Mouse (Mus musculus): ENCODE results near the gene Pomt1. TPM values are rescaled to one million over a fixed set of nuclear protein-coding genes. Genes with fewer than 3 reads are reported as not detected.
A peak's percentile ranks its signal among the peaks of the same experiment; 100 is the strongest.

Gene Pomt1
- polyA plus RNA-seq, 1 experiment from 2014 or later = 9.2 TPM

DNA sequence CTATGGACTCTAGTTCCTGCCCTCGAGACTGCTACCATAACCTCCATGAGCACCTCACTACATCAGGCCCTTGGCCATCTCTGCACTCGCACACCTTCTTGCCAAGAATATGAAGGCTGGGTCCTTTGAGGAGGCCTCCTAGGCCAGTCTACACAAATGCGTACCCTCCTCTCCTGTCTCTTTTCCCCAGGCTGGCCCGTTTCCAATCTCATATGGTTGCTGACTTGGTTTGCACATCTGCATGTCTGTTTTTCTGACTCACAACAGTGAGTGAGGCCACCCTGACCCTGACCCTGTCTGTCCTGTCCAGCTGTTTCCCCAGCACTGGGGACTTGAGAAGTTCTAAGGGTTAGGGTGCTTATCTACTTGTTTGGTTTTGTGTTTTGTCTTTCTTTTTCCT, 10.4 kb downstream of the Pomt1 start:
- TF ChIP-seq CTCF (IDR thresholded peaks at IDR 0.05; ENCODE audit: low read depth) = no peak
- WGBS = 82% methylated on average over 4 of the region's 4 CpGs
- peaks cover 78% of the 10 kb centered on the region for H3K36me3 ChIP-seq (ENCODE audit: control insufficient read depth, insufficient read depth)

DNA sequence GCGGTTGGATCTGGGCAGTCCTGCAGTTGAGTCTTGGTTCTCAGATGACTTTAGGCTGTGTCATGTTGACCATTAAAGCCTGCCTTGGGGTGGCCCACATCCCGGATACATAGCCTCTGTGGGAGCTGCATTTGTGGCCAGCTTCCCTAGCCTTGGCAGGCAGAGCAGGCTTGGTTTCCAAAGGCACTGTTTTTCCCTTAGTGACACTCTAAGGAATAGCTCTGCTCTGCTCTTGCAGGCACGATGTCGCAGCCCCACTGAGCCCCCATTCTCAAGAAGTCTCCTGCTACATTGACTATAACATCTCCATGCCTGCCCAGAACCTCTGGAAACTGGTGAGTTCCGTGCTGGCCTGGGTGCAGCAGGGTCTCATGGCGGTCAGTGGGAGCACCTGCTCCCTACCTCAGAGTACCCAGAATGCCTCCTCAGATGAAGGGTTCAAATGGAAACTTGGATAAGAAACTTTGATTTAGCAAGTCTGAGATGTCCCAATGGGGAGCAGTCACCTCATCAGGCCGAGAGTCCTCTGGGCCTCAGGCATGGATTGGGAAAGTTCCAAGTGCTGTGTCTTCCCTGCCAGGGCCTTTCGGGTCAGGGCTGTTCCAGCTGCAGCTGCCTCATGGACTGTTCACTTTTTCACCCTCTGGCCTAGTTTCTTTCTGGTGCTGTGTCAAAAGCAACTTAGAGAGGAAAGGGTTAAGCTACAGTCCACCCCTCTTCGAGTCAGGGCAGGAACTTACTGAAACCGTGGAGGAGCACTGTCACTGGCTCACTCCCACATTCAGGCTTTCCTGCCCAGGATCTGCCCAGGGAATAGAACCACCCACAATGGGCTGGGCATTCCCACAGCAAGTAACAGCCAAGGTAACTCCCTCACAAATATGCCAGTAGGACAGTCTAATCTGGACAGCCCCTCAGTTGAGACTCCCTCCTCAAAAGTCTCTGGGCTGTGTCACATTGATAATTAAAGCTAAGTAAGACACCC, 12.3 kb downstream of the Pomt1 start:
- Histone ChIP-seq H3K4me2 (replicated peaks; ENCODE audit: low read depth) (no peak overlapping the region), H3K27me3 (replicated peaks; ENCODE audit: control insufficient read depth, insufficient read depth, low read length) (no peaks in the 10 kb centered on the region), H3K9ac (ENCODE audit: low read depth, low read length) (no peak overlapping the region), H3K4me3 (ENCODE audit: low read depth, low read length) (no peak overlapping the region), H3K27ac (ENCODE audit: low read depth, low read length) (no peak overlapping the region), H3K4me1 (replicated peaks; ENCODE audit: control insufficient read depth, insufficient read depth, low read length) (no peaks in the 10 kb centered on the region), H3K36me3 (ENCODE audit: control insufficient read depth, insufficient read depth) (peaks cover 94% of the 10 kb centered on the region), H3K9me3 (ENCODE audit: control insufficient read depth) (no peaks in the 10 kb centered on the region)
- TF ChIP-seq CTCF (IDR thresholded peaks at IDR 0.05; ENCODE audit: low read depth) = no peak
- WGBS = 79% methylated on average over 10 of the region's 10 CpGs
- no peak for ATAC-seq

More for the DNA sequence above, 10.4 kb downstream of the Pomt1 start:
- no peak for ATAC-seq
- no peak overlapping the region for H3K27ac ChIP-seq (ENCODE audit: low read depth, low read length)
- no peaks in the 10 kb centered on the region for H3K4me1 ChIP-seq (replicated peaks; ENCODE audit: control insufficient read depth, insufficient read depth, low read length)
- H3K9me3 ChIP-seq (ENCODE audit: control insufficient read depth) = no peaks in the 10 kb centered on the region
- no peak overlapping the region for H3K4me2 ChIP-seq (replicated peaks; ENCODE audit: low read depth)
- no peaks in the 10 kb centered on the region for H3K27me3 ChIP-seq (replicated peaks; ENCODE audit: control insufficient read depth, insufficient read depth, low read length)
- no peak overlapping the region for H3K9ac ChIP-seq (ENCODE audit: low read depth, low read length)
- H3K4me3 ChIP-seq (ENCODE audit: low read depth, low read length) = no peak overlapping the region

DNA sequence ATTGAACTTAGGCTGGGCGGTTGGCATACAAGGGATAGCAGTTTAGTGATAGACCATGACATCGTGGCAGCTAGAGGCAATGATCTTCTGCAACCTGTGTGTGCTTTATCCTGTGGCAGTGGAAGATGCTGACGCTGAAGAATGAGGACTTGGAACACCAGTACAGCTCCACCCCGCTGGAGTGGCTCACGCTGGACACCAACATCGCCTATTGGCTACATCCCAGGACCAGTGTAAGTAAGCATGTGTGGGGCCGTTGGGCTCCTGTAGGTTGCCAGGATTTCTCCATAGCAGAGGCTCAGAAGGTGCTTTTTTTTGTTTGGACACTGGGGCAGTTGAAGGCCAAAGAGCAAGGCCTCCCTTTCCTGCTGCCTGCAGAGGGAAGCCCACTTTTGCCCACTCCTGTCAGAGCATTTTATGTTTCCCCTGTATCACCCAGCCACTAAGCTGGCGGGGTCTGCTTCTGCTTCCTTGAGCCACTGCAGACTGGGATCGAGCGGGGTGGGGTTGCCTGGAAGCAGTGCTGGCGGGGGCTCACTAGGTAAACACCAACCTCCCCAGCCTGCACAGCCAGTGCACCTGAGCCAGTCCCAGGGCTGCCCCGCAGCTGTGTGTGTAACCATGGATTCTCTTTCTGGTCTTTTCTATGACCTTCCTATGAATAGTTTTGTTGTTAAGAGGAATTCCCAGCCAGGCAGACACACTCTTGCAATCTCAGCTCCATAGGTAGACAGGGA, 15.6 kb downstream of the Pomt1 start:
- Histone ChIP-seq H3K36me3 (ENCODE audit: control insufficient read depth, insufficient read depth) (peaks cover 88% of the 10 kb centered on the region), H3K27me3 (replicated peaks; ENCODE audit: control insufficient read depth, insufficient read depth, low read length) (no peaks in the 10 kb centered on the region), H3K4me2 (replicated peaks; ENCODE audit: low read depth) (no peak overlapping the region), H3K9ac (ENCODE audit: low read depth, low read length) (no peak overlapping the region), H3K9me3 (ENCODE audit: control insufficient read depth) (no peaks in the 10 kb centered on the region), H3K4me1 (replicated peaks; ENCODE audit: control insufficient read depth, insufficient read depth, low read length) (no peaks in the 10 kb centered on the region; the same call in 1 of the 2 replicates), H3K4me3 (ENCODE audit: low read depth, low read length) (no peak overlapping the region), H3K27ac (ENCODE audit: low read depth, low read length) (no peak overlapping the region)
- WGBS = 71% methylated on average over 12 of the region's 12 CpGs
- ATAC-seq = no peak
- no peak for TF ChIP-seq CTCF (IDR thresholded peaks at IDR 0.05; ENCODE audit: low read depth)

DNA sequence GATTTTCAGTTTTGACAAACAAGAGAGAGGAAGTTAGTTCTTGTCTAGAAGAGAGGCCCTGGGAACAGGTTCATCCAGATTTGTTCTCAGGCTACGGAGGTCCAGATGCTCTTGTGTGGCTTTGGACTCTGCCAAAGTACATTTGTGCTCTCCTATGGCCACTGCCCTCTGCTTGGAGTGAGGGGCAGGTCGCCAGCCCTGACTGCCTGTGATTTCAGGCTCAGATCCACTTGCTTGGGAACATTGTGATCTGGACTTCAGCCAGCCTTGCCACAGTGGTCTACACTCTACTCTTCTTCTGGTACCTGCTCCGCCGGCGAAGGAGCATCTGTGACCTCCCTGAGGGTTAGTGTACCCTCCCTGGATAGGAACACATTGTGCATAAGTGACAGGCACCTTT, 16.3 kb downstream of the Pomt1 start:
- Histone ChIP-seq H3K9ac (ENCODE audit: low read depth, low read length) (no peak overlapping the region), H3K9me3 (ENCODE audit: control insufficient read depth) (no peaks in the 10 kb centered on the region), H3K36me3 (ENCODE audit: control insufficient read depth, insufficient read depth) (peaks cover 88% of the 10 kb centered on the region), H3K27ac (ENCODE audit: low read depth, low read length) (no peak overlapping the region), H3K4me2 (replicated peaks; ENCODE audit: low read depth) (no peak overlapping the region), H3K4me1 (replicated peaks; ENCODE audit: control insufficient read depth, insufficient read depth, low read length) (no peaks in the 10 kb centered on the region; the same call in 1 of the 2 replicates), H3K4me3 (ENCODE audit: low read depth, low read length) (no peak overlapping the region), H3K27me3 (replicated peaks; ENCODE audit: control insufficient read depth, insufficient read depth, low read length) (no peaks in the 10 kb centered on the region)
- ATAC-seq = no peak
- TF ChIP-seq CTCF (IDR thresholded peaks at IDR 0.05; ENCODE audit: low read depth) = no peak
- 82% methylated on average over 5 of the region's 5 CpGs for WGBS

DNA sequence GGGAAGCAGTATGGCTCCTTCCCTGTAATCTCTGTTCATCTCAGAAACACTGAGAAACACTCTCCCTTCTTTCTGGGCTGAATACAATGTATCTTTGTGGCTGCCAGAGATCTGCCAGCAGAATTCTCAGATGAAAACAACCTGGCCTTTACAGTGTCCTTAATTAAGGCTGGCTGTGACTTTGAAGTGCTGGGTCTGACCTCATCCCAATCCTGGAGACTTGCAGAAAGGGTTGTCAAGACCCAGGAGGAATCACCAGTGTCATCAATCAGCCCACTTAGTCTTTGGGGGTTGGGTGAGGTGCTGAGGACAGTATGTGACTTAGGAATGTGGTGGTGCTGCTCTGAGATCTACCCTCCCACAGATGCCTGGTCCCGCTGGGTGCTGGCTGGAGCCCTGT, 17.0 kb downstream of the Pomt1 start:
- Histone ChIP-seq H3K9me3 (ENCODE audit: control insufficient read depth) (no peaks in the 10 kb centered on the region), H3K27me3 (replicated peaks; ENCODE audit: control insufficient read depth, insufficient read depth, low read length) (no peaks in the 10 kb centered on the region), H3K4me3 (ENCODE audit: low read depth, low read length) (no peak overlapping the region), H3K36me3 (ENCODE audit: control insufficient read depth, insufficient read depth) (peaks cover 87% of the 10 kb centered on the region), H3K27ac (ENCODE audit: low read depth, low read length) (0 out of 2 replicates have a peak overlapping the region, but pooled peaks have one; percentile 35), H3K4me1 (replicated peaks; ENCODE audit: control insufficient read depth, insufficient read depth, low read length) (no peaks in the 10 kb centered on the region; the same call in 1 of the 2 replicates), H3K9ac (ENCODE audit: low read depth, low read length) (no peak overlapping the region), H3K4me2 (replicated peaks; ENCODE audit: low read depth) (no peak overlapping the region)
- no peak for ATAC-seq
- WGBS = 94% methylated on average over 1 of the region's 1 CpGs
- no peak for TF ChIP-seq CTCF (IDR thresholded peaks at IDR 0.05; ENCODE audit: low read depth)

DNA sequence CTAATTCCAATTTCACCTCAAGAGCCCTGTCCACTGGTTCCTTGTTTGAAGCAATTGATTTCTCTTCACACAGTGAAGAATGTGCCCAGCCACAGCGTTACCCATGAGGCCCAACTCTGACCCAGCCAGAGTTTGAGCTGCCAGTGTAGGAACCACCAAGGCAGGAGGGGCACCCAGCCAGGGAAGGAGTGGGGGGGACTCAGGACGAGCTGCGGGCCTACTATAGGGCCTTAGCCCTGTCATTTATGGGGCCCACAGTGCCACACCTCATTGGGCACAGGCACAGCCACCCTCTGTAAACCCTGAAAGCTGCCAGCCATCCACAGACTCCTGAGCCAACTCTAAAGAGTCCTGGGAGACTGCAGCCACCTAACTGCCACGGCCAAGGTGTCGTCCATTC, 18.2 kb downstream of the Pomt1 start:
- H3K9me3 ChIP-seq (ENCODE audit: control insufficient read depth) = no peaks in the 10 kb centered on the region
- H3K36me3 ChIP-seq (ENCODE audit: control insufficient read depth, insufficient read depth) = peaks cover 80% of the 10 kb centered on the region
- peaks cover 3% of the 10 kb centered on the region; the same call in 1 of the 2 replicates for H3K4me1 ChIP-seq (replicated peaks; ENCODE audit: control insufficient read depth, insufficient read depth, low read length)
- H3K27me3 ChIP-seq (replicated peaks; ENCODE audit: control insufficient read depth, insufficient read depth, low read length) = no peaks in the 10 kb centered on the region
- no peak overlapping the region for H3K4me2 ChIP-seq (replicated peaks; ENCODE audit: low read depth)
- no peak for ATAC-seq
- 67% methylated on average over 5 of the region's 5 CpGs for WGBS
- H3K27ac ChIP-seq (ENCODE audit: low read depth, low read length) = no peak overlapping the region
- no peak overlapping the region for H3K9ac ChIP-seq (ENCODE audit: low read depth, low read length)
- no peak overlapping the region for H3K4me3 ChIP-seq (ENCODE audit: low read depth, low read length)
- no peak for TF ChIP-seq CTCF (IDR thresholded peaks at IDR 0.05; ENCODE audit: low read depth)
